Mouse (Mus musculus): ENCODE results near the gene Eefsec.

The Eefsec gene

GRCm38 (mm10) chr6:88210182-88210581 is 236.2 kb downstream of the Eefsec start:
- DNase-seq (ENCODE audit: low spot score) = no peak

GRCm38 (mm10) chr6:88209453-88209852 is 236.9 kb downstream of the Eefsec start:
- DNase-seq (ENCODE audit: low spot score) = no peak

DNA sequence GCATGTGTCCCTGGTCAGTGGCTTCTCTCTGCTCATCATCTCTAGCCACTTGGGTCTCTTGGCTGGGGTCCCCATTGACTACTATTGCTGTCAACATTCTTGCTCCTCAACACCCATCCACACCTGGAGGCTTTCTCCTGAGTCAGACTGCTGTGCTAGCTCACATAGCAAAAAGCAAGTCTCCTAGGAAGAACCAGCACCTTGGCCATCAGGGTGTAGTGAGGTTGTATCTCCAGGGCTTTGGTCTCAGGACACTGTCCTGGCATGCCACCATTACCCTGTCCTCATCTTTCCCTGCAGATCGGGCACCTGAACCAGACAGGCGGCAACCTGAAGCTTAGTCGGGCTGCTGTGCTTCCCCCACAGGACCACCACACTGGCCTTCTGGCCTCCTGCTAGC is 238.0 kb downstream of the Eefsec start:
- no peak for DNase-seq (ENCODE audit: low spot score)

GRCm38 (mm10) chr6:88207403-88208033 is 238.8 kb downstream of the Eefsec start:
- no peak for DNase-seq (ENCODE audit: low spot score)
